Mouse (Mus musculus) hindbrain, embryonic 15.5 days (tissue): ENCODE results near the gene Nlgn3. TPM values are rescaled to one million over a fixed set of nuclear protein-coding genes. Genes with fewer than 3 reads are reported as not detected.
A peak's percentile ranks its signal among the peaks of the same experiment; 100 is the strongest.
"Not testable (repeated sequence)": the region's sequence is repeated elsewhere in the genome, so short reads cannot be mapped to it uniquely, and the experiment has no call there.

Source experiments
- ATAC-seq: fragments of 200-750 bp; cut with Nextera tagmentation; 2 replicates; pipeline ENCODE4 v1.8.0; 2017; ENCODE audit warnings: low read depth, moderate number of reproducible peaks, moderate TSS enrichment; ENCODE audit not compliant: low FRiP score
- H3K27ac ChIP-seq: fragments of 300-500 bp; sonication (generic); replicated peaks from 2 replicates; pipeline ENCODE4 v1.5.1; 2015; ENCODE audit warnings: mild to moderate bottlenecking, inconsistent platforms
- H3K27me3 ChIP-seq: fragments of 300-500 bp; sonication (generic); 2 replicates; pipeline ENCODE4 v1.6.1; 2015; ENCODE audit warnings: control low read depth, inconsistent platforms
- H3K36me3 ChIP-seq: fragments of 300-500 bp; sonication (generic); 2 replicates; pipeline ENCODE4 v1.6.1; 2015; ENCODE audit warnings: control low read depth, inconsistent platforms
- H3K4me1 ChIP-seq: fragments of 300-500 bp; sonication (generic); replicated peaks from 2 replicates; pipeline ENCODE4 v1.6.1; 2015; ENCODE audit warnings: control low read depth, inconsistent platforms
- H3K4me2 ChIP-seq: fragments of 300-500 bp; sonication (generic); 2 replicates; pipeline ENCODE4 v1.6.1; 2015; ENCODE audit warnings: moderate library complexity, mild to moderate bottlenecking, inconsistent platforms
- H3K4me3 ChIP-seq: fragments of 300-500 bp; sonication (generic); 2 replicates; pipeline ENCODE4 v1.5.1; 2015; ENCODE audit warnings: mild to moderate bottlenecking, inconsistent platforms
- H3K9ac ChIP-seq: fragments of 300-500 bp; sonication (generic); 2 replicates; pipeline ENCODE4 v1.6.1; 2015; ENCODE audit warnings: inconsistent platforms
- H3K9me3 ChIP-seq: fragments of 300-500 bp; sonication (generic); 2 replicates; pipeline ENCODE4 v1.6.1; 2016; ENCODE audit warnings: control low read depth, inconsistent platforms
- WGBS: fragments of 180-500 bp; shearing (Covaris S2); methylation state at CpG from one replicate; pipeline ENCODE4 v1.1.7; 2015; 5-methylcytosine and 5-hydroxymethylcytosine counted together
- polyA plus RNA-seq: library from polyadenylated mRNA; unstranded; fragments of >200 nt; fragmentation: Nextera tagmentation; extraction: Ambion mirVana; gene quantifications from 2 replicates; pipeline ENCODE4 v1.2.1, GENCODE M21; 2015

The Nlgn3 gene
- polyA plus RNA-seq, 1 experiment from 2014 or later, result 87.8 TPM

DNA sequence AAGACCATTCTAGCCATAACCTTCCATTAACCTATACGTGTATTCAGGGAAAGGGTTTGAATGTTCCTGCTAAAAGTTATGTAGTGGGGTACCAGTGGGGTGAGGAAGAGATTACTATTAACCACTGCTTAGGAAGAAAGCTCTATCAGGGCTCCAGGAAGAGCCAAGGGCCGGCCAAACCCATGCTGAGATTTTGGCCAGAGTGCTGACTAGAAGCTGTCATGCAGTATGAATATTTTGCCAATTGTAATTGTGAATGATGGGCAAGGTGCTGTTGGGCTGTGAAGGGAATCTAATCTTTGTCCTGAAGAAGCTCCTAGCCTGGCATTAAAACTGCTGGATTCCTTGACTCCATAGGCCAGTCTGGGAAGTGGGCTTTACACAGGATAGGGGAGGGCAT lies 5.7 kb downstream of the Nlgn3 start:
- H3K27me3 ChIP-seq, result no peaks in the 10 kb centered on the region
- H3K36me3 ChIP-seq, result peaks cover 2% of the 10 kb centered on the region; the same call in 1 of the 2 replicates
- peaks cover 34% of the 10 kb centered on the region for H3K4me1 ChIP-seq
- H3K4me3 ChIP-seq, result no peak overlapping the region
- no peak for ATAC-seq
- H3K4me2 ChIP-seq, result no peak overlapping the region
- H3K9me3 ChIP-seq, result no peaks in the 10 kb centered on the region
- 41% methylated on average over 2 of the region's 2 CpGs for WGBS
- H3K27ac ChIP-seq, result no peak overlapping the region
- H3K9ac ChIP-seq, result no peak overlapping the region

GRCm38 (mm10) chrX:101309299-101309698 lies 10.3 kb downstream of the Nlgn3 start:
- Histone ChIP-seq H3K27me3 (no peaks in the 10 kb centered on the region), H3K4me1 (peaks cover 10% of the 10 kb centered on the region; the same call in 1 of the 2 replicates), H3K9me3 (no peaks in the 10 kb centered on the region), H3K4me3 (no peak overlapping the region), H3K9ac (no peak overlapping the region), H3K4me2 (no peak overlapping the region), H3K36me3 (peaks cover 19% of the 10 kb centered on the region), H3K27ac (no peak overlapping the region)
- no peak for ATAC-seq
- 95% methylated on average over 5 of the region's 5 CpGs for WGBS

GRCm38 (mm10) chrX:101313625-101314359 lies 14.8 kb downstream of the Nlgn3 start:
- no peak overlapping the region for H3K27ac ChIP-seq
- H3K36me3 ChIP-seq, result peaks cover 25% of the 10 kb centered on the region
- 0 out of 2 replicates have a peak, but pooled peaks cover 6% of the 10 kb centered on the region for H3K4me1 ChIP-seq
- 31% methylated on average over 6 of the region's 6 CpGs for WGBS
- H3K4me2 ChIP-seq, result no peak overlapping the region
- H3K9ac ChIP-seq, result no peak overlapping the region
- H3K4me3 ChIP-seq, result no peak overlapping the region
- ATAC-seq, result 0 out of 2 replicates have a peak, but pooled peaks have one; percentile 46
- no peaks in the 10 kb centered on the region for H3K9me3 ChIP-seq
- no peaks in the 10 kb centered on the region for H3K27me3 ChIP-seq

DNA sequence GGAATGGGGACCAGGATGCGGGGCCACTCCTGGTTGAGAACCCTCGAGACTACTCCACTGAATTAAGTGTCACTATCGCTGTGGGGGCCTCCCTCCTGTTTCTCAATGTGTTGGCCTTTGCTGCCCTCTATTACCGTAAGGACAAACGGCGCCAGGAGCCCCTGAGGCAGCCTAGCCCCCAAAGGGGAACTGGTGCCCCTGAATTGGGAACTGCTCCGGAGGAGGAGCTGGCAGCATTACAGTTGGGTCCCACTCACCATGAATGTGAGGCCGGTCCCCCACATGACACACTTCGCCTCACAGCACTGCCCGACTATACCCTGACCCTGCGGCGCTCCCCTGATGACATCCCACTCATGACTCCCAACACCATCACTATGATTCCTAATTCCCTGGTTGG lies 20.8 kb downstream of the Nlgn3 start:
- Histone ChIP-seq H3K27ac (no peak overlapping the region), H3K27me3 (no peaks in the 10 kb centered on the region), H3K4me2 (no peak overlapping the region), H3K9ac (no peak overlapping the region), H3K4me1 (no peaks in the 10 kb centered on the region), H3K4me3 (no peak overlapping the region), H3K9me3 (no peaks in the 10 kb centered on the region), H3K36me3 (peaks cover 17% of the 10 kb centered on the region; the same call in 1 of the 2 replicates)
- ATAC-seq, result no peak
- 92% methylated on average over 12 of the region's 12 CpGs for WGBS

DNA sequence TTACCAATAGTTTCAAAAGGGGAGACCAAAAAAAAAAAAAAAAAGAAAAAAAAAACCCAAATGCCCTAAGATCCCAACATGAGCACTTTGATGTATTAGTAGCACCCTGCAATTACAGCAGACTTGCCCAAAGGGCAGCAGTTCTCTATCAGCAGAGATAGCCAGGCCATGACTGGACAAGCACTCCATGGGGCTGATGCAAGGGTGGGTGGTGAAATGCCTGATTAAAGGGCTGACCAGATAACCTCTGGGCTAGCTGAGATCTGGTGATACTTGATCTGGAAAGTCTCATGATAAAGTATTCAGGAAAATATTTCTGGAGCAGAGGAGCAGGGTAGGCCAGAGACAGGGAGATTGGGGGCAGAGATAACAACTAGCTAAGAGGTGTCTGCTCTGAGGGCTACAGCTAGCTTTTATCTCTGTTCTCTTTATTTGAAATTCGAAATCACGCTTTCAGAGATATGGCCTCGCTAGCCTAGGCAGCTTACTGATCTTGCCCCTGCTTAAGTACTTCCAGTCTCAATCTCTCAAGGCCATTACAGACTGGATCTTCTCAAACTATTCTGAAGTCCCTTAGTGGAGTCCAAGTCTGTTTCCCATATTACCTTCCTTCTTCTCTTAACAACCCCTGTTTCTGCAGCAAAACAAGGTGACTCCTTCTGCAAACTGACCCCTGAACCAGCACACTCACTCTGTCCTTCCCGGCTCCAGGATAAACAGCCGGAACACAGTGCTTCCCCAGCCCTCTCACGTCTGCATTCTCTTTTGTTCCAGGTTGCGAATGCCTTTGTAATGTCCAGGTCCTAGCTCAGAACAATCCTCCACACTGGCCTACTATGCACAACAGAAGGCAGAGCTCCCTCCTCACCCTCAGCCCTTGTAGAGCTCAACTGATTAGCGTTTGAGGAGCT lies 27.3 kb downstream of the Nlgn3 start:
- Histone ChIP-seq H3K4me2 (no peak overlapping the region), H3K4me3 (no peak overlapping the region), H3K36me3 (no peaks in the 10 kb centered on the region), H3K9me3 (no peaks in the 10 kb centered on the region), H3K27ac (no peak overlapping the region), H3K27me3 (no peaks in the 10 kb centered on the region), H3K9ac (no peak overlapping the region), H3K4me1 (0 out of 2 replicates have a peak, but pooled peaks cover 3% of the 10 kb centered on the region)
- 58% methylated on average over 8 of the region's 8 CpGs for WGBS
- ATAC-seq, result no peak

DNA sequence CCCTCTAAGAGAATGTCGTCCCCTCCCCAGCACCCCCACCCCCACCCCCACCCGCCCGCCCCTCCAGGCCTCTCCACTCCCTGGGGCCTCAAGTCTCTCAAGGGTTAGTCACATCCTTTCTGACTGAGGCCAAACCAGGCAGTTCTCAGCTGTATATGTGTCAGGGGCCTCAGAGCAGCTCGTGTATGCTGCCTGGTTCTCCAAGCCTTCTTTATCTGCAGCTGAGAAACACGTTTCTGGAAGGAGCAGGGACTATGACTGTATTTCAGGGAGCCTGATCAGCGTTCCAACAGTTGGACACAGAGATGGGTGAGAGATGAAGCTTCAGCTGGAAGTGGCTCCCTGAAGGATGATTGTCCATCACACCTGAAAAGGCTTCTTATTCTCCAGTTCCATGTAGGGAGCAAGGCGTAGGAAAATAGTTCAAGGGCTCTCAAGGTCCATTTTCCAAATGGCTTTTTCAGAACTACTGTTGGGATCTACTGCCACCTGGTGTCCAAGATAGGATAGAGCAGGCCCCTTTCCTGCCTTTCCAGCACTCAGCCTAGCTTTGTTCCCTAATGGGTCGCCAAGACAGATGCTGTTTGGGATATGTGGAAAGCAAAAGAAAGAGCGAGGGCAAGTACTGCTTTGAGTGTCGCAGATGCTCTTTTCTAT lies 30.5 kb downstream of the Nlgn3 start:
- Histone ChIP-seq H3K27ac (peak overlapping the region; percentile 77), H3K9ac (no peak overlapping the region), H3K36me3 (no peaks in the 10 kb centered on the region), H3K4me1 (0 out of 2 replicates have a peak, but pooled peaks cover 3% of the 10 kb centered on the region), H3K4me3 (no peak overlapping the region), H3K9me3 (no peaks in the 10 kb centered on the region), H3K4me2 (peak overlapping the region; percentile 15; the same call in 1 of the 2 replicates), H3K27me3 (no peaks in the 10 kb centered on the region)
- 23% methylated on average over 7 of the region's 10 CpGs for WGBS
- ATAC-seq, result no peak

DNA sequence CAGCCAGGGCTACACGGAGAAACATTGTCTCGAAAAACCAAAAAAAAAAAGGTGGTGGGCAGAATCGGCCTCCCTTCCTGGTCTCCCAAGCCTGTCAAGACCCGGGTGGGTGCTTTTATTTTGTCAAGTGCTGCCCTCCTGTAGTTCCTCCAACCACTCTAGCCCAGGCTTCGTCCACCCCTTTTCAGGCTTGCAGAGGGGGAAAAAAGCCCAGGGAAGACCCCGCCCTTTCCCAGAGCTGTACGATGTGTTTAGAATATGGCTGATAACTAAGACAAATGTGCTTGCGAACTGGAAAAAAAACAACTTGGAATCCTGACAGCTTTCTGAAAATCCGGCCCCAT lies 33.0 kb downstream of the Nlgn3 start:
- Histone ChIP-seq H3K9ac (no peak overlapping the region), H3K9me3 (no peaks in the 10 kb centered on the region), H3K4me1 (0 out of 2 replicates have a peak, but pooled peaks cover 3% of the 10 kb centered on the region), H3K4me2 (peak overlapping the region; percentile 51), H3K4me3 (peak overlapping the region; percentile 37), H3K27me3 (no peaks in the 10 kb centered on the region), H3K36me3 (no peaks in the 10 kb centered on the region), H3K27ac (peak overlapping the region; percentile 91)
- peak; percentile 43 for ATAC-seq
- 48% methylated on average over 9 of the region's 9 CpGs for WGBS

GRCm38 (mm10) chrX:101332375-101333211 lies 33.6 kb downstream of the Nlgn3 start:
- peak overlapping the region; percentile 40 for H3K9ac ChIP-seq
- H3K27ac ChIP-seq, result peak overlapping the region; percentile 91
- 19% methylated on average over 34 of the region's 49 CpGs for WGBS
- peak overlapping the region; percentile 54 for H3K4me2 ChIP-seq
- H3K27me3 ChIP-seq, result no peaks in the 10 kb centered on the region
- no peaks in the 10 kb centered on the region for H3K9me3 ChIP-seq
- ATAC-seq, result peak; percentile 96
- 0 out of 2 replicates have a peak, but pooled peaks cover 3% of the 10 kb centered on the region for H3K4me1 ChIP-seq
- peak overlapping the region; percentile 37 for H3K4me3 ChIP-seq
- no peaks in the 10 kb centered on the region for H3K36me3 ChIP-seq

DNA sequence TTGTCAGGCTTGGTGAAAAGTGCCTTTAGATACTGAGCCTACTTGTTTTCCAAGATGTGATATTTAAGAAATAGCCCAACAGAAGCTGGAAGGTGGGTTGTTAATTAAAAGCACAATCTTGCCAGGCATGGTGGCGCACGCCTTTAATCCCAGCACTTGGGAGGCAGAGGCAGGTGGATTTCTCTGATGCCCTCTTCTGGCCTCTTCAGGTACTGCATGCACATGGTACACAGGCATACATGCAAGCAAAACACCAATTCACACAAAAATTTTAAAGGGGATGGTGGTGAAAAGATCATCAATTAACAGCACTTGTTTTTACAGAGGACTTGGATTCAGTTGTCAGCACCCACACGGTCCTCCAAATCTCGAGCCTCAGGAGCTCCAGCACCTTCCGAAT lies 35.6 kb downstream of the Nlgn3 start:
- no peak overlapping the region for H3K4me2 ChIP-seq
- ATAC-seq, result no peak
- whole genome bisulfite sequencing, result 91% methylated on average over 5 of the region's 5 CpGs
- H3K27me3 ChIP-seq, result no peaks in the 10 kb centered on the region
- H3K4me3 ChIP-seq, result no peak overlapping the region
- H3K36me3 ChIP-seq, result no peaks in the 10 kb centered on the region
- H3K27ac ChIP-seq, result no peak overlapping the region
- no peak overlapping the region for H3K9ac ChIP-seq
- no peaks in the 10 kb centered on the region for H3K4me1 ChIP-seq
- H3K9me3 ChIP-seq, result no peaks in the 10 kb centered on the region

DNA sequence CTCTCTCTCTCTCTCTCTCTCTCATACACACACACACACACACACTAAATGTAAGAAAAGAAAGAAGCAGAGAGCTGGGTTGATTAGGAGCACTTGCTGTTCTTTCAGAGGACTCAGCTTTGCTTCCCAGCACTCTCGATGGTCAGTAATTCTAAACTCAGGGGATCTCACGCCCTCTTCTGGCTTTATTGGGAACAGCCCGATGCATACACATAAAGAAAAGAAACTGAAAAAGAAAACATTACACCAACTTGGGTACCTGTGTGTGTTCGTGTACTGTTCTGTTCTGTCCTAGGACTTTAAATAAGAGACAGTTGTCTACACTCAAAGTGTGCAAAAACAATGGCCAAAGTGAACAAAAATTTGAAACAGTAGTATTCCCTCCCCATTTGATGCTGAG lies 39.7 kb downstream of the Nlgn3 start:
- H3K9me3 ChIP-seq, result no peaks in the 10 kb centered on the region
- H3K4me1 ChIP-seq, result no peaks in the 10 kb centered on the region
- no peak overlapping the region for H3K27ac ChIP-seq
- H3K4me2 ChIP-seq, result no peak overlapping the region
- 57% methylated on average over 4 of the region's 4 CpGs for WGBS
- no peak overlapping the region for H3K4me3 ChIP-seq
- no peak overlapping the region for H3K9ac ChIP-seq
- ATAC-seq, result no peak
- no peaks in the 10 kb centered on the region for H3K36me3 ChIP-seq
- no peaks in the 10 kb centered on the region for H3K27me3 ChIP-seq

DNA sequence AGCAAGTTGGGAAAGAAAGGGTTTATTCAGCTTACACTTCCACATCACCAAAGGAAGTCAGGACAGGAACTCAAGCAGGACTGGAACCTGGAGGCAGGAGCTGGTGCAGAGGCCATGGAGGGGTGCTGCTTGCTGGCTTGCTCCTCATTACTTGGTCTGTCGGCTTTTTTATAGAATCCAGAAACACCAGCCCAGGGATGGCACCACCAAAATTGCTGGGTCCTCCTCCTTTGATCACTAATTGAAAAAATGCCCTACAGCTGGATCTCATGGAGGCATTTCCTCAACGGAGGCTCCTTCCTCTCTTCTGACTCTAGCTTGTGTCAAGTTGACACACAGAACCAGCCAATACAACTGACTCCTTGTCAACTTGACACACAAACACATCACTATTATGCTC lies 43.9 kb downstream of the Nlgn3 start:
- not testable (repeated sequence) for H3K27ac ChIP-seq, H3K9me3 ChIP-seq, H3K27me3 ChIP-seq, ATAC-seq, H3K36me3 ChIP-seq, H3K4me2 ChIP-seq, H3K4me3 ChIP-seq, H3K4me1 ChIP-seq, H3K9ac ChIP-seq
- 65% methylated on average over 2 of the region's 2 CpGs for WGBS
